Mouse (Mus musculus): ENCODE measurements around the gene Tas2r135. TPM values are rescaled to one million over a fixed set of nuclear protein-coding genes. Genes with fewer than 3 reads are reported as not detected.

The Tas2r135 gene
- total and polyA plus RNA-seq, 2 experiments from 2014 or later, result not detected

GRCm38 (mm10) chr6:42444491-42444890 is 39.3 kb downstream of the Tas2r135 start:
- Histone ChIP-seq H3K9me3 (ENCODE audit: low read length) (no peaks in the 10 kb centered on the region), H3K4me1 (ENCODE audit: insufficient read depth, low read length) (no peaks in the 10 kb centered on the region), H3K9ac (replicated peaks; ENCODE audit: low read length, poor library complexity, severe bottlenecking) (no peak overlapping the region), H3K27ac (ENCODE audit: low read depth, low read length) (no peak overlapping the region), H3K27me3 (ENCODE audit: insufficient read depth, low read length) (no peaks in the 10 kb centered on the region), H3K36me3 (ENCODE audit: insufficient read depth, low read length) (no peaks in the 10 kb centered on the region), H3K4me2 (ENCODE audit: low read depth, low read length, poor library complexity, severe bottlenecking) (no peak overlapping the region), H3K4me3 (ENCODE audit: low read depth, low read length) (no peak overlapping the region)
- ATAC-seq (ENCODE audit: low FRiP score), result no peak
- 93% methylated on average over 2 of the region's 2 CpGs for WGBS
- TF ChIP-seq CTCF (IDR thresholded peaks at IDR 0.05), result no peak
- DNase-seq (ENCODE audit: low spot score), result no peak

- no peak overlapping the region for H3K9ac ChIP-seq (replicated peaks; ENCODE audit: low read length, poor library complexity, severe bottlenecking)
- DNase-seq (ENCODE audit: low spot score), result no peak
- H3K4me3 ChIP-seq (ENCODE audit: low read depth, low read length), result no peak overlapping the region
- H3K27ac ChIP-seq (ENCODE audit: low read depth, low read length), result no peak overlapping the region
- no peak for ATAC-seq (ENCODE audit: low FRiP score)
- no peaks in the 10 kb centered on the region for H3K4me1 ChIP-seq (ENCODE audit: insufficient read depth, low read length)
- H3K9me3 ChIP-seq (ENCODE audit: low read length), result no peaks in the 10 kb centered on the region
- H3K27me3 ChIP-seq (ENCODE audit: insufficient read depth, low read length), result no peaks in the 10 kb centered on the region
- WGBS, result 70% methylated on average over 2 of the region's 2 CpGs
- no peaks in the 10 kb centered on the region for H3K36me3 ChIP-seq (ENCODE audit: insufficient read depth, low read length)
- H3K4me2 ChIP-seq (ENCODE audit: low read depth, low read length, poor library complexity, severe bottlenecking), result no peak overlapping the region
- no peak for TF ChIP-seq CTCF (IDR thresholded peaks at IDR 0.05)
Observed at GRCm38 (mm10) chr6:42447381-42447780, 42.1 kb downstream of the Tas2r135 start.

Other genes with a start within 250 kb of the Tas2r135 start
- gene Tas2r144, start 190.1 kb upstream of the Tas2r135 start, total RNA-seq (2014; rRNA removed), result not detected in 2 replicates
- gene Tas2r144, start 190.1 kb upstream of the Tas2r135 start, polyA plus RNA-seq (2015; fragmentation: Nextera tagmentation; extraction: Ambion mirVana), result not detected in 2 replicates
- gene Gstk1, start 159.5 kb upstream of the Tas2r135 start, total RNA-seq (2014; rRNA removed), result 5.4 and 9.0 TPM in 2 replicates
- 10.4 and 12.3 TPM in 2 replicates for gene Gstk1, start 159.5 kb upstream of the Tas2r135 start, polyA plus RNA-seq (2015; fragmentation: Nextera tagmentation; extraction: Ambion mirVana)
- not detected in 2 replicates for gene Tmem139, start 143.5 kb upstream of the Tas2r135 start, total RNA-seq (2014; rRNA removed)
- gene Tmem139, start 143.5 kb upstream of the Tas2r135 start, polyA plus RNA-seq (2015; fragmentation: Nextera tagmentation; extraction: Ambion mirVana), result 0.14 and 0.15 TPM in 2 replicates
- gene Casp2, start 140.4 kb upstream of the Tas2r135 start, total RNA-seq (2014; rRNA removed), result 42.6 and 50.7 TPM in 2 replicates
- gene Casp2, start 140.4 kb upstream of the Tas2r135 start, polyA plus RNA-seq (2015; fragmentation: Nextera tagmentation; extraction: Ambion mirVana), result 17.9 and 18.4 TPM in 2 replicates
- 1.2 and 2.4 TPM in 2 replicates for gene Clcn1, start 118.7 kb upstream of the Tas2r135 start, total RNA-seq (2014; rRNA removed)
- 1.0 and 1.3 TPM in 2 replicates for gene Clcn1, start 118.7 kb upstream of the Tas2r135 start, polyA plus RNA-seq (2015; fragmentation: Nextera tagmentation; extraction: Ambion mirVana)
- 55.6 and 59.6 TPM in 2 replicates for gene Fam131b, start 80.8 kb upstream of the Tas2r135 start, total RNA-seq (2014; rRNA removed)
- gene Fam131b, start 80.8 kb upstream of the Tas2r135 start, polyA plus RNA-seq (2015; fragmentation: Nextera tagmentation; extraction: Ambion mirVana), result 5.6 and 6.0 TPM in 2 replicates
- gene Zyx, start 55.8 kb upstream of the Tas2r135 start, total RNA-seq (2014; rRNA removed), result 47.3 and 71.7 TPM in 2 replicates
- gene Zyx, start 55.8 kb upstream of the Tas2r135 start, polyA plus RNA-seq (2015; fragmentation: Nextera tagmentation; extraction: Ambion mirVana), result 60.5 and 62.7 TPM in 2 replicates
- 0.71 and 1.1 TPM in 2 replicates for gene Epha1, start 32.2 kb upstream of the Tas2r135 start, total RNA-seq (2014; rRNA removed)
- gene Epha1, start 32.2 kb upstream of the Tas2r135 start, polyA plus RNA-seq (2015; fragmentation: Nextera tagmentation; extraction: Ambion mirVana), result 0.58 and 0.74 TPM in 2 replicates
- not detected in 2 replicates for gene Tas2r143, start 5.2 kb upstream of the Tas2r135 start, total RNA-seq (2014; rRNA removed)
- not detected in 2 replicates for gene Tas2r143, start 5.2 kb upstream of the Tas2r135 start, polyA plus RNA-seq (2015; fragmentation: Nextera tagmentation; extraction: Ambion mirVana)
- gene Tas2r126, start 29.1 kb downstream of the Tas2r135 start, total RNA-seq (2014; rRNA removed), result not detected in 2 replicates
- not detected in 2 replicates for gene Tas2r126, start 29.1 kb downstream of the Tas2r135 start, polyA plus RNA-seq (2015; fragmentation: Nextera tagmentation; extraction: Ambion mirVana)
- gene Olfr458, start 59.8 kb downstream of the Tas2r135 start, total RNA-seq (2014; rRNA removed), result not detected in 2 replicates
- not detected in 2 replicates for gene Olfr458, start 59.8 kb downstream of the Tas2r135 start, polyA plus RNA-seq (2015; fragmentation: Nextera tagmentation; extraction: Ambion mirVana)
- gene Olfr457, start 70.9 kb downstream of the Tas2r135 start, total RNA-seq (2014; rRNA removed), result not detected in 2 replicates
- not detected in 2 replicates for gene Olfr457, start 70.9 kb downstream of the Tas2r135 start, polyA plus RNA-seq (2015; fragmentation: Nextera tagmentation; extraction: Ambion mirVana)
- not detected in 2 replicates for gene Olfr456, start 81.8 kb downstream of the Tas2r135 start, total RNA-seq (2014; rRNA removed)
- gene Olfr456, start 81.8 kb downstream of the Tas2r135 start, polyA plus RNA-seq (2015; fragmentation: Nextera tagmentation; extraction: Ambion mirVana), result not detected in 2 replicates
- not detected in 2 replicates for gene Olfr455, start 142.2 kb downstream of the Tas2r135 start, total RNA-seq (2014; rRNA removed)
- not detected in 2 replicates for gene Olfr455, start 142.2 kb downstream of the Tas2r135 start, polyA plus RNA-seq (2015; fragmentation: Nextera tagmentation; extraction: Ambion mirVana)
- not detected in 2 replicates for gene Tcaf3, start 192.3 kb downstream of the Tas2r135 start, total RNA-seq (2014; rRNA removed)
- gene Tcaf3, start 192.3 kb downstream of the Tas2r135 start, polyA plus RNA-seq (2015; fragmentation: Nextera tagmentation; extraction: Ambion mirVana), result not detected in 2 replicates
- 3.1 and 4.7 TPM in 2 replicates for gene Tcaf2, start 239.8 kb downstream of the Tas2r135 start, total RNA-seq (2014; rRNA removed)
- 1.5 and 1.8 TPM in 2 replicates for gene Tcaf2, start 239.8 kb downstream of the Tas2r135 start, polyA plus RNA-seq (2015; fragmentation: Nextera tagmentation; extraction: Ambion mirVana)